Comparison of ENCODE assay signal across 9 mouse cellular contexts in the genomic region with DNA sequence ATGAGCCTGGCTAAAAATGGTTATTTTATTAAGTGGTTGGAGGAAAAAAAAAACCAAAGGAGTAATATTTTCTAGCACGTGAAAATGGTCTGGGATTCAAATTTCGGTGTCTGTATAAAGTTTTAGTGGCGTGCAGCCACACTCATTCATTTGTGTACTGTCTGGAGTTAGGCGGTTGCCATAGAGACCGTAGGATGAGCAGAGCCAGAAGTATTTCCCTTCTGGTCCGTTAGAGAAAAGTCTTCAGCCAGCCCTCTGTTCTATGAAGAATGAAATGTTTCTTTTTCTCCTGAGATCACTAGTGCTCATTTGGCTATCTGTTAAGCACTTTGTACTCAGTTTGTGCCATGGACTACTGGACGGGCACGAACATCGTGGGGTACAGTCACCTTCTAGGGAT. TPM values are rescaled to one million over a fixed set of nuclear protein-coding genes. Genes with fewer than 3 reads are reported as not detected.
DNase-seq lines count a peak whose midpoint lies in the region; ATAC-seq and TF ChIP-seq lines count a peak whose summit lies in the region.
"Had no signal": no experiment of that assay in that cellular context is flagged by ENCODE, and none has a peak within 500 bp of the region (broad histone marks: within the 10 kb centered on the region; RNA-seq: fewer than 3 reads in every experiment).

No protein-coding gene starts in this region.

- H3K9ac ChIP-seq in embryonic facial prominence, embryonic 14.5 days (ENCODE audit: low read depth, low read length), result no peak overlapping the region
- no peak overlapping the region for H3K9ac ChIP-seq in limb, embryonic 14.5 days (ENCODE audit: low read depth, low read length, severe bottlenecking)

- peak overlapping the region; percentile 13; the same call in 1 of the 2 replicates for H3K27ac ChIP-seq in embryonic facial prominence, embryonic 14.5 days (replicated peaks; ENCODE audit: low read depth, low read length)
- H3K27ac ChIP-seq in embryonic facial prominence, embryonic 10.5 days (replicated peaks), result no peak overlapping the region
- peak overlapping the region; percentile 74 for H3K27ac ChIP-seq in limb, embryonic 14.5 days (replicated peaks; ENCODE audit: low read depth, low read length)

- H3K27me3 ChIP-seq in embryonic facial prominence, embryonic 14.5 days (replicated peaks; ENCODE audit: control insufficient read depth, insufficient read depth, low read length), result no peaks in the 10 kb centered on the region
- no peaks in the 10 kb centered on the region for H3K27me3 ChIP-seq in embryonic facial prominence, embryonic 10.5 days (replicated peaks; ENCODE audit: low read depth, poor library complexity, severe bottlenecking)
- no peaks in the 10 kb centered on the region for H3K27me3 ChIP-seq in Patski
- no peaks in the 10 kb centered on the region for H3K27me3 ChIP-seq in limb, embryonic 14.5 days (ENCODE audit: control insufficient read depth, insufficient read depth, low read length)

- POLR2A ChIA-PET in Patski (lab: Charles Lee), result no interaction called here

- ATAC-seq in embryonic facial prominence, embryonic 14.5 days (ENCODE audit: low read depth), result no peak
- ATAC-seq in Patski, result peak; percentile 27
- ATAC-seq in limb, embryonic 14.5 days (ENCODE audit: low FRiP score, low read depth), result peak; percentile 64; the same call in 1 of the 2 replicates
- no peak for ATAC-seq in monocyte, adult 5-6 weeks (replicated peaks; ENCODE audit: insufficient number of reproducible peaks, low FRiP score, low TSS enrichment, poor library complexity, severe bottlenecking)

- peaks cover 17% of the 10 kb centered on the region for H3K4me1 ChIP-seq in embryonic facial prominence, embryonic 14.5 days (ENCODE audit: control insufficient read depth, insufficient read depth, low read length)
- H3K4me1 ChIP-seq in embryonic facial prominence, embryonic 10.5 days, result peaks cover 9% of the 10 kb centered on the region
- peaks cover 17% of the 10 kb centered on the region for H3K4me1 ChIP-seq in limb, embryonic 14.5 days (ENCODE audit: control insufficient read depth, insufficient read depth, low read length)

- H3K9me3 ChIP-seq in embryonic facial prominence, embryonic 14.5 days (ENCODE audit: control insufficient read depth, low read length), result no peaks in the 10 kb centered on the region
- H3K9me3 ChIP-seq in embryonic facial prominence, embryonic 10.5 days, result no peaks in the 10 kb centered on the region
- H3K9me3 ChIP-seq in limb, embryonic 14.5 days (ENCODE audit: control insufficient read depth, low read length), result no peaks in the 10 kb centered on the region

- no peaks in the 10 kb centered on the region for H3K36me3 ChIP-seq in embryonic facial prominence, embryonic 14.5 days (ENCODE audit: control insufficient read depth, insufficient read depth, low read length)
- H3K36me3 ChIP-seq in embryonic facial prominence, embryonic 10.5 days (replicated peaks), result no peaks in the 10 kb centered on the region
- H3K36me3 ChIP-seq in limb, embryonic 14.5 days (ENCODE audit: control insufficient read depth, insufficient read depth, low read length), result no peaks in the 10 kb centered on the region

- CTCF ChIA-PET in Patski (lab: Charles Lee), result interaction anchor here (1.3 to 2.1 kb wide), 3 partner anchors 9 to 51 kb away, joined by 3 to 15 read pairs (median 5); no protein-coding TSS in a partner anchor

- WGBS in embryonic facial prominence, embryonic 14.5 days, result 61% methylated on average over 9 of the region's 9 CpGs
- 76% methylated on average over 9 of the region's 9 CpGs for WGBS in embryonic facial prominence, embryonic 10.5 days
- WGBS in limb, embryonic 14.5 days, result 56% methylated on average over 9 of the region's 9 CpGs

- TF ChIP-seq CTCF in Patski (IDR thresholded peaks at IDR 0.05), result no peak

- DNase-seq in embryonic facial prominence, embryonic 14.5 days (ENCODE audit: low spot score), result peak; percentile 78
- no peak for DNase-seq in embryonic facial prominence, embryonic 10.5 days (ENCODE audit: low spot score)
- peak; percentile 36 for DNase-seq in layer of hippocampus, adult 11-12 months (ENCODE audit: low spot score)
- DNase-seq in layer of hippocampus, postnatal 25 days (ENCODE audit: extremely low spot score in 1 of 2, low spot score in 1 of 2), result no peak
- DNase-seq in Patski (ENCODE audit: low read depth, low spot score), result no peak
- peak; percentile 82 for DNase-seq in limb, embryonic 14.5 days (ENCODE audit: low spot score)
- no peak for DNase-seq in ovary, postnatal 10 days (ENCODE audit: low spot score)
- DNase-seq: retina, postnatal 1 day had no signal

- H3K4me2 ChIP-seq in embryonic facial prominence, embryonic 14.5 days (ENCODE audit: low read depth, low read length), result no peak overlapping the region
- no peak overlapping the region for H3K4me2 ChIP-seq in limb, embryonic 14.5 days (replicated peaks; ENCODE audit: low read depth, low read length, severe bottlenecking)

- in situ Hi-C loops in Patski (cut with MboI; ENCODE audit: low pct_unique_long_range_greater_than_20kb), result no loop called here

- no peak for TF ChIP-seq POLR2A in limb, embryonic 14.5 days (IDR thresholded peaks at IDR 0.05; ENCODE audit: borderline replicate concordance, extremely low read depth, insufficient read depth, insufficient read length)

- H3K4me3 ChIP-seq in embryonic facial prominence, embryonic 14.5 days (ENCODE audit: low read depth, low read length), result no peak overlapping the region
- no peak overlapping the region for H3K4me3 ChIP-seq in embryonic facial prominence, embryonic 10.5 days
- H3K4me3 ChIP-seq in limb, embryonic 14.5 days (replicated peaks; ENCODE audit: low read length), result no peak overlapping the region

RNA-seq across cellular contexts. Expression of a gene that starts 48.4 kb away (rescaled TPM):
- 3.5 and 4.1 TPM in 2 replicates for polyA plus RNA-seq in embryonic facial prominence, embryonic 14.5 days (2014; fragmentation: Nextera tagmentation; extraction: Ambion mirVana)
- polyA plus RNA-seq in embryonic facial prominence, embryonic 10.5 days (2016; fragmentation: Nextera tagmentation; extraction: Ambion mirVana), result 0.52 and 0.83 TPM in 2 replicates
- under 1 TPM; 0.37 to 0.70 TPM for total RNA-seq in layer of hippocampus, postnatal 25 days (2021)
- polyA plus RNA-seq in Patski (2021), result 0.28 TPM
- polyA plus RNA-seq in limb, embryonic 14.5 days (2012; rRNA removed), result 8.2 and 9.9 TPM in 2 replicates
- polyA plus RNA-seq in limb, embryonic 14.5 days (2014; fragmentation: Nextera tagmentation; extraction: Ambion mirVana), result 2.1 and 2.6 TPM in 2 replicates
- total RNA-seq in monocyte, adult 5-6 weeks (2017), result not detected in 3 replicates

Comparison
In these comparisons a context has a peak if more than half of its experiments do, and no peak if none do; other contexts are left out.
1. DNase-seq: peak in embryonic facial prominence, embryonic 14.5 days (single experiment), layer of hippocampus, adult 11-12 months (single experiment) and limb, embryonic 14.5 days (single experiment); none in embryonic facial prominence, embryonic 10.5 days (single experiment), layer of hippocampus, postnatal 25 days (0 of 2), Patski (single experiment) and ovary, postnatal 10 days (single experiment).
2. ATAC-seq: peak in Patski (single experiment) and limb, embryonic 14.5 days (single experiment); none in embryonic facial prominence, embryonic 14.5 days (single experiment) and monocyte, adult 5-6 weeks (single experiment).